Mouse (Mus musculus) embryo, embryonic 10.5 days (tissue): ENCODE data around the gene Irf2bp1.

Experiments
- DNase-seq: peaks from one replicate; pipeline ENCODE4 v3.0.0-alpha.2; 2015; ENCODE audit warnings: low spot score

Gene Irf2bp1

GRCm38 (mm10) chr7:19000421-19000820, 3.4 kb upstream of the Irf2bp1 start:
- no peak for DNase-seq

- DNase-seq, result peak; percentile 65
Measured at GRCm38 (mm10) chr7:19001066-19001806, 2.6 kb upstream of the Irf2bp1 start.

GRCm38 (mm10) chr7:19001807-19002085, 2.1 kb upstream of the Irf2bp1 start:
- DNase-seq, result no peak

- no peak for DNase-seq
Measured at GRCm38 (mm10) chr7:19002115-19002514, 1.7 kb upstream of the Irf2bp1 start.

- peak; percentile 95 for DNase-seq
Measured at GRCm38 (mm10) chr7:19002848-19003498, 871 bp upstream of the Irf2bp1 start.

- no peak for DNase-seq
Measured at GRCm38 (mm10) chr7:19004631-19005079, 811 bp downstream of the Irf2bp1 start.

- no peak for DNase-seq
Measured at GRCm38 (mm10) chr7:19005417-19006121, 1.7 kb downstream of the Irf2bp1 start.

- DNase-seq, result peak; percentile 94
Measured at GRCm38 (mm10) chr7:19006476-19006875, 2.6 kb downstream of the Irf2bp1 start.

- DNase-seq, result no peak
Measured at GRCm38 (mm10) chr7:19007026-19007977, 3.5 kb downstream of the Irf2bp1 start.

- no peak for DNase-seq
Measured at GRCm38 (mm10) chr7:19010581-19010980, 6.7 kb downstream of the Irf2bp1 start.

GRCm38 (mm10) chr7:19012025-19012621, 8.3 kb downstream of the Irf2bp1 start:
- DNase-seq, result no peak

- DNase-seq, result no peak
Measured at GRCm38 (mm10) chr7:19012882-19013281, 9.0 kb downstream of the Irf2bp1 start.

GRCm38 (mm10) chr7:19014452-19014851, 10.6 kb downstream of the Irf2bp1 start:
- DNase-seq, result no peak

- DNase-seq, result no peak
Measured at GRCm38 (mm10) chr7:19016042-19016441, 12.2 kb downstream of the Irf2bp1 start.

- DNase-seq, result no peak
Measured at GRCm38 (mm10) chr7:19017909-19018308, 14.1 kb downstream of the Irf2bp1 start.

GRCm38 (mm10) chr7:19021048-19021447, 17.2 kb downstream of the Irf2bp1 start:
- DNase-seq, result no peak

GRCm38 (mm10) chr7:19022189-19022958, 18.5 kb downstream of the Irf2bp1 start:
- DNase-seq, result no peak

GRCm38 (mm10) chr7:19023357-19023814, 19.5 kb downstream of the Irf2bp1 start, which contains the start of gene Foxa3:
Gene Foxa3, minus strand, starts transcription at chr7:19023538.
- DNase-seq, result no peak

GRCm38 (mm10) chr7:19024096-19024506, 20.3 kb downstream of the Irf2bp1 start, which contains the start of gene Sympk:
Gene Sympk, plus strand, starts transcription at chr7:19024377.
- peak; percentile 97 for DNase-seq

GRCm38 (mm10) chr7:19024581-19025255, 20.9 kb downstream of the Irf2bp1 start:
- DNase-seq, result peak; percentile 63
